Mouse (Mus musculus) limb, embryonic 14.5 days (tissue): ENCODE data around the gene Vps37c. TPM values are rescaled to one million over a fixed set of nuclear protein-coding genes. Genes with fewer than 3 reads are reported as not detected.

Source experiments
- ATAC-seq: fragments of 200-750 bp; cut with Nextera tagmentation; 2 replicates; pipeline ENCODE4 v1.8.0; 2017; ENCODE audit warnings: low read depth, moderate number of reproducible peaks, moderate TSS enrichment; ENCODE audit not compliant: low FRiP score
- DNase-seq: peaks from one replicate; pipeline ENCODE4 v3.0.0-alpha.2; 2015; ENCODE audit warnings: low spot score
- H3K27ac ChIP-seq: fragments of 300-500 bp; sonication (generic); replicated peaks from 2 replicates; pipeline ENCODE4 v1.5.1; 2014; ENCODE audit warnings: low read depth, mild to moderate bottlenecking, low read length, moderate library complexity, mixed read lengths
- H3K27me3 ChIP-seq: fragments of 300-500 bp; sonication (generic); 2 replicates; pipeline ENCODE4 v1.6.1; 2014; ENCODE audit warnings: low read length, mixed read lengths; ENCODE audit not compliant: control insufficient read depth, insufficient read depth
- H3K36me3 ChIP-seq: fragments of 300-500 bp; sonication (generic); 2 replicates; pipeline ENCODE4 v1.6.1; 2014; ENCODE audit warnings: mild to moderate bottlenecking, low read length, moderate library complexity, mixed read lengths; ENCODE audit not compliant: control insufficient read depth, insufficient read depth
- H3K4me1 ChIP-seq: fragments of 300-500 bp; sonication (generic); 2 replicates; pipeline ENCODE4 v1.6.1; 2014; ENCODE audit warnings: antibody characterized with exemption, low read length, mixed read lengths; ENCODE audit not compliant: control insufficient read depth, insufficient read depth
- H3K4me2 ChIP-seq: fragments of 300-500 bp; sonication (generic); replicated peaks from 2 replicates; pipeline ENCODE4 v1.6.1; 2014; ENCODE audit warnings: low read depth, mild to moderate bottlenecking, low read length, moderate library complexity; ENCODE audit not compliant: severe bottlenecking
- H3K4me3 ChIP-seq: fragments of 300-500 bp; sonication (generic); replicated peaks from 2 replicates; pipeline ENCODE4 v1.5.1; 2014; ENCODE audit warnings: low read length
- H3K9ac ChIP-seq: fragments of 300-500 bp; sonication (generic); 2 replicates; pipeline ENCODE4 v1.6.1; 2014; ENCODE audit warnings: mild to moderate bottlenecking, low read depth, low read length, moderate library complexity; ENCODE audit not compliant: severe bottlenecking
- H3K9me3 ChIP-seq: fragments of 300-500 bp; sonication (generic); 2 replicates; pipeline ENCODE4 v1.6.1; 2016; ENCODE audit warnings: low read length; ENCODE audit not compliant: control insufficient read depth
- POLR2A ChIP-seq: fragments of 200-500 bp; IDR thresholded peaks from 2 replicates; pipeline ENCODE4 v1.8.0; 2012; ENCODE audit warnings: inconsistent platforms, mild to moderate bottlenecking, moderate library complexity, borderline replicate concordance; ENCODE audit not compliant: insufficient read depth, insufficient read length; ENCODE audit errors: extremely low read depth
- WGBS: fragments of 180-500 bp; shearing (Covaris S2); extraction: QIAGEN DNeasy Blood & Tissue Kit; methylation state at CpG from one replicate; pipeline ENCODE4 v1.1.7; 2014; 5-methylcytosine and 5-hydroxymethylcytosine counted together
- polyA plus RNA-seq, 2 experiments: library from polyadenylated mRNA; depleted of rRNA in 1 of 2; stranded (reverse) in 1 of 2; unstranded in 1 of 2; fragments of >200 nt; fragmentation: Nextera tagmentation in 1 of 2; extraction: Ambion mirVana in 1 of 2; gene quantifications; 2 replicates each; pipeline versions ENCODE4 v1.2.1 to v1.2.3; 2012 to 2014

Gene Vps37c
- polyA plus RNA-seq, 2 experiments: 30.2 to 42.6 TPM

GRCm38 (mm10) chr19:10724629-10725363 is 36.3 kb downstream of the Vps37c start:
- TF ChIP-seq POLR2A: no peak
- 72% methylated on average over 13 of the region's 13 CpGs for WGBS
- H3K27ac ChIP-seq: no peak overlapping the region

GRCm38 (mm10) chr19:10729889-10730288 is 41.4 kb downstream of the Vps37c start:
- no peak for TF ChIP-seq POLR2A
- no peak overlapping the region for H3K27ac ChIP-seq
- 83% methylated on average over 10 of the region's 10 CpGs for WGBS
- H3K36me3 ChIP-seq: no peaks in the 10 kb centered on the region
- H3K4me1 ChIP-seq: peaks cover 4% of the 10 kb centered on the region; the same call in 1 of the 2 replicates
- no peaks in the 10 kb centered on the region for H3K9me3 ChIP-seq
- DNase-seq: no peak
- H3K9ac ChIP-seq: no peak overlapping the region
- no peak for ATAC-seq
- no peaks in the 10 kb centered on the region for H3K27me3 ChIP-seq
- no peak overlapping the region for H3K4me3 ChIP-seq
- no peak overlapping the region for H3K4me2 ChIP-seq

More at GRCm38 (mm10) chr19:10724629-10725363, 36.3 kb downstream of the Vps37c start:
- DNase-seq: no peak
- no peaks in the 10 kb centered on the region for H3K27me3 ChIP-seq
- H3K4me3 ChIP-seq: no peak overlapping the region
- H3K36me3 ChIP-seq: no peaks in the 10 kb centered on the region
- H3K4me2 ChIP-seq: no peak overlapping the region
- no peak overlapping the region for H3K9ac ChIP-seq
- H3K9me3 ChIP-seq: no peaks in the 10 kb centered on the region
- no peak for ATAC-seq
- H3K4me1 ChIP-seq: peaks cover 13% of the 10 kb centered on the region; the same call in 1 of the 2 replicates

GRCm38 (mm10) chr19:10730469-10730868 is 41.9 kb downstream of the Vps37c start:
- no peak for ATAC-seq
- no peak overlapping the region for H3K9ac ChIP-seq
- no peak for DNase-seq
- no peak overlapping the region for H3K4me2 ChIP-seq
- peaks cover 4% of the 10 kb centered on the region; the same call in 1 of the 2 replicates for H3K4me1 ChIP-seq
- H3K4me3 ChIP-seq: no peak overlapping the region
- no peaks in the 10 kb centered on the region for H3K36me3 ChIP-seq
- H3K27me3 ChIP-seq: no peaks in the 10 kb centered on the region
- H3K27ac ChIP-seq: no peak overlapping the region
- WGBS: 83% methylated on average over 5 of the region's 5 CpGs
- TF ChIP-seq POLR2A: no peak
- H3K9me3 ChIP-seq: no peaks in the 10 kb centered on the region

GRCm38 (mm10) chr19:10731975-10732374 is 43.4 kb downstream of the Vps37c start:
- H3K9ac ChIP-seq: no peak overlapping the region
- no peak overlapping the region for H3K4me3 ChIP-seq
- ATAC-seq: no peak
- H3K36me3 ChIP-seq: no peaks in the 10 kb centered on the region
- H3K27me3 ChIP-seq: no peaks in the 10 kb centered on the region
- no peak overlapping the region for H3K4me2 ChIP-seq
- WGBS: 96% methylated on average over 7 of the region's 7 CpGs
- no peak for DNase-seq
- no peaks in the 10 kb centered on the region for H3K9me3 ChIP-seq
- TF ChIP-seq POLR2A: no peak
- no peak overlapping the region for H3K27ac ChIP-seq
- peaks cover 4% of the 10 kb centered on the region; the same call in 1 of the 2 replicates for H3K4me1 ChIP-seq

GRCm38 (mm10) chr19:10732741-10733140 is 44.2 kb downstream of the Vps37c start:
- no peak for DNase-seq
- peaks cover 4% of the 10 kb centered on the region; the same call in 1 of the 2 replicates for H3K4me1 ChIP-seq
- ATAC-seq: no peak
- H3K27ac ChIP-seq: no peak overlapping the region
- no peaks in the 10 kb centered on the region for H3K9me3 ChIP-seq
- no peaks in the 10 kb centered on the region for H3K27me3 ChIP-seq
- no peaks in the 10 kb centered on the region for H3K36me3 ChIP-seq
- TF ChIP-seq POLR2A: no peak
- no peak overlapping the region for H3K4me2 ChIP-seq
- H3K9ac ChIP-seq: no peak overlapping the region
- H3K4me3 ChIP-seq: no peak overlapping the region
- 96% methylated on average over 7 of the region's 7 CpGs for WGBS
